Mouse (Mus musculus) heart, postnatal 36 days (tissue): ENCODE data around the gene Msantd3. TPM values are rescaled to one million over a fixed set of nuclear protein-coding genes. Genes with fewer than 3 reads are reported as not detected.

Source experiments
- DNase-seq, 2 experiments: peaks; one replicate each; pipeline ENCODE4 v3.0.0; 2021 to 2022
- intact Hi-C: fragments of 180-260 bp; cut with DNase I; formaldehyde crosslinking; loops from one replicate; pipeline ENCODE4 v1.15.1; 2025
- total RNA-seq, 2 experiments: library from RNA; stranded (reverse); gene quantifications; 2 replicates each; pipeline ENCODE4 v1.2.3; 2021

Gene Msantd3
- total RNA-seq, 2 experiments from 2014 or later = 17.1 to 23.6 TPM

DNA sequence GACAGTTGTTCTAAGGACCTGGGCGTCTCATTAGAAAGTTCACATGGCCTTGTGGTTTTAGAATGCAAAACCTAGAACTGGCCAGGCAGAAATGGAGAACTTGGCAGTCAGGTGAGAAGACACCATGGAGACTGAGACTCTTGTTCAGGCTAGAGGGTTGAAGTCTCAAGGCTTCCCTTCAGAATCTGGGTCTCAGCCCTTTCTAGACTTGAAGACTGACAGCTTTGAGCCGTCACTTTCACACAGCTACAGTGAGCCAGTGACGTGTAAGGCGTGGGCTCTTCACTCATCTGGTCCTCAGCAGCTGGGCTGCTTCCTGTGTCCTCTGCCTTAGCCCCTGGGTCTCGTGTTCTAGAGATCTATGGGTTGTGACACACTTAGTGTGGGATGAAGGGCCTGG is 52.6 kb downstream of the Msantd3 start:
- intact Hi-C loops = no loop called here
- no peak for DNase-seq

DNA sequence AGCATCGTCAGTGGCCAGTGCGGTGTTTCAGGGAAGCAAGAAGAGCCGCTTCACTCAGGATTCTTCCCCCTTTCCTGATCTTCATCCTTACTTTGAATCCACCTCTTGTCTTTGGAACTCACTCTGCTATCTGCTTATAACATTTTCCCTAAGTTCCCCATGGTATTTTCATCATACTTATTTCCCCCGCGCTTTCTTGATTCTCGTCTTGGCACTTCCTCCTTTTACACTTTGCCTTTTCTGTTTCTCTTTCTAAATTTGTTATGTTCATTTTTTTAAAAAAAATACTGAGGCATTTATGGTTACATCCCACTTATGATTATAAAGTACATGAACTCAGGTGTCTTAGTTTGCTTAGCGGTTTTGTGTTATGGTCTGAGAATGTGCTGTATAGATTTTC is 53.1 kb downstream of the Msantd3 start:
- intact Hi-C loops = no loop called here
- no peak for DNase-seq

DNA sequence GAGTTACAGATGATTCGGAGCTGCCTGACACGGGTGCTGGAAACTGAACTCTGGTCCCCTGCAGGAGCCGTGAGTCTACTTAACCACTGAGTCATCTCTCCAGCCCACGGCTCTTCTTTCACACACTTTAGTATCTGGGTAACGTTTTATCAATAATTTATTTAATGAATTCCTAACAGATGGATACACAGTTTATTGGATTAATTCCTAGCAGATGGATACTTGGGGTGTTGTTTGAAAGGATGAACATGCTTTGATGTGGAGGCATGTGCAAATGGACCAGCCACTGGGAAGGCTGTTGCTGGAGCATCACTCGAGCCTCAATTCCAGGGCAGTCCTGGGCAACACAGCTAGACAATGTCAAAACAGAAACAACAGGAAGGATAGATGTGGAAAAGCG is 56.4 kb downstream of the Msantd3 start:
- intact Hi-C loops = no loop called here
- no peak for DNase-seq

DNA sequence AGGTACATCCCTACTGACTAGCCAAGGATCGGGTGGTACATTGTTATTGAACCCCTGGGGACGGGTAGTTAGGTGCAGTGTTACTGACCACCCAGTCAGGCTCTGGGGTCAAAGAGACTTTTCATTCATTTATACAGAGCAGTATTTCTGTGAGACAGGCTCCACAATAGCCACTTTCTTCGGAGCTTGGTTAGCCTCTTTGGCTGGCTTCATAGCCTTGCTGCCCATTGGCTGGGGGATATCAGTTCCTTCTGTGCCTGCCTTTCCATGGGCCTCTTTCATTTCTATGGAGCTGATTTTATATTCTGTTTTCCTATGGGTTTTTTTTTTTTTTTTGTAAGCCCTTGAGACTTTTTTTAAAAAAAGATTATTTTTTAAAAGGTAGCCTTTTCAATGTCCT is 65.9 kb downstream of the Msantd3 start:
- intact Hi-C loops = no loop called here
- no peak for DNase-seq

DNA sequence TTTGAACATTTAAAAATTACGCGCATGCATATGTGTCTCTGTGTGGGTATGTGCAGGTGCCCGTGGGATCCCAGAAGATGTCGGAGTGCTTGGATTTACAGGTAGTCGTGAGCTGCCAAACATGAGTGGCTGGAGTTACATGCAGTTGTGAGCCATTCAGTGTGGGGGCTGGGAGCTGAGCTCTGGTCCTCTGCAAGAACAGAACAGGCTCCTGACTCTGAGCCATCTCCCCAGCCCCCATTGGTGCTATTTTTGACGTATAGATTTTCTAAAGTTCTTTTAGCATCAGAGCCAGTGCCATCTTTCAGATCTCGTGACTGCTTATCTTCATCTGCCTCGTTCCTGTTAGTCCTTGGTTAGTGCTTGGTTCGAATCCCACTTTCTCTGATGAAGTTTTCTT is 69.8 kb downstream of the Msantd3 start:
- intact Hi-C loops = no loop called here
- DNase-seq = no peak

DNA sequence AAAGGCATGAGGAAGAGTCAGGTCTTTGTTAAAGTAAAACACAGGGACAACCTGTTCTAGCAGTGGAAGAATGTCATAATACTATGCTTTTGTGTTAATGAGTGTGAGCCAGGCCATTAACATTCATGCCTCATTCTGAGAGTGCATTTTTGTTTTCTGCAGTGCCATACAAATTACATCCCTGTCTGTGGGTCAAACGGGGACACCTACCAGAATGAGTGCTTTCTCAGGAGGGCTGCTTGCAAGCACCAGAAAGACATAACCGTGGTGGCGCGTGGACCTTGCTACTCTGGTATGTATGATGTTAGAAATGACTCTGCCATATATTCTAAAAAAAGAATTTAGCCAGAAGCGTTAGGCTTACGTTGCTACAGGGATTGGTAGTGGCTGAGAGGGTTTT is 70.5 kb downstream of the Msantd3 start:
- DNase-seq = no peak
- intact Hi-C loops = no loop called here

Other genes starting within 250 kb of the Msantd3 start
- 1 to 10 TPM; 8.1 to 9.2 TPM for gene Tex10, start 66.5 kb upstream of the Msantd3 start, total RNA-seq
- gene Tmeff1, start 45.2 kb downstream of the Msantd3 start, total RNA-seq = 10 to 100 TPM; 11.6 to 12.8 TPM
- 100 to 1,000 TPM; 106 to 112 TPM for gene Cavin4, start 123.6 kb downstream of the Msantd3 start, total RNA-seq